Comparison of ENCODE assay signal across 10 mouse cellular contexts in genomic region chr7:112828016-112828695, GRCm38 (mm10).
A peak's percentile ranks its signal among the peaks of the same experiment; 100 is the strongest.
DNase-seq lines count a peak whose midpoint lies in the region; ATAC-seq lines count a peak whose summit lies in the region.
"Had no signal": no experiment of that assay in that cellular context is flagged by ENCODE, and none has a peak within 500 bp of the region (broad histone marks: within the 10 kb centered on the region; RNA-seq: fewer than 3 reads in every experiment).

No protein-coding gene starts in this region.

- H3K4me1 ChIP-seq in hindbrain, embryonic 15.5 days (replicated peaks): peaks cover 50% of the 10 kb centered on the region
- peaks cover 66% of the 10 kb centered on the region for H3K4me1 ChIP-seq in hindbrain, embryonic 13.5 days (replicated peaks)
- H3K4me1 ChIP-seq in kidney, embryonic 14.5 days (ENCODE audit: control insufficient read depth, insufficient read depth, low read length): peaks cover 53% of the 10 kb centered on the region

- 62% methylated on average over 10 of the region's 10 CpGs for WGBS in hindbrain, embryonic 15.5 days
- 62% methylated on average over 10 of the region's 10 CpGs for WGBS in hindbrain, embryonic 13.5 days
- WGBS in kidney, embryonic 14.5 days: 33% methylated on average over 10 of the region's 10 CpGs

- no peaks in the 10 kb centered on the region for H3K36me3 ChIP-seq in hindbrain, embryonic 15.5 days
- H3K36me3 ChIP-seq in hindbrain, embryonic 13.5 days: no peaks in the 10 kb centered on the region
- no peaks in the 10 kb centered on the region for H3K36me3 ChIP-seq in kidney, embryonic 14.5 days (ENCODE audit: control insufficient read depth, insufficient read depth, low read length)

- H3K27me3 ChIP-seq in hindbrain, embryonic 15.5 days: no peaks in the 10 kb centered on the region
- H3K27me3 ChIP-seq in hindbrain, embryonic 13.5 days: no peaks in the 10 kb centered on the region
- no peaks in the 10 kb centered on the region for H3K27me3 ChIP-seq in kidney, embryonic 14.5 days (ENCODE audit: control insufficient read depth, insufficient read depth, low read length)

- H3K4me2 ChIP-seq in hindbrain, embryonic 15.5 days: no peak overlapping the region
- no peak overlapping the region for H3K4me2 ChIP-seq in hindbrain, embryonic 13.5 days
- H3K4me2 ChIP-seq in kidney, embryonic 14.5 days (replicated peaks; ENCODE audit: low read depth, low read length): no peak overlapping the region

- no peak for ATAC-seq in hindbrain, embryonic 15.5 days (ENCODE audit: low FRiP score, low read depth)
- ATAC-seq in hindbrain, embryonic 13.5 days (ENCODE audit: low FRiP score): no peak
- no peak for ATAC-seq in kidney, embryonic 14.5 days (ENCODE audit: low FRiP score, low TSS enrichment)

- H3K27ac ChIP-seq in hindbrain, embryonic 15.5 days (replicated peaks): 0 out of 2 replicates have a peak overlapping the region, but pooled peaks have one; percentile 32
- H3K27ac ChIP-seq in hindbrain, embryonic 13.5 days: no peak overlapping the region
- peak overlapping the region; percentile 56; the same call in 1 of the 2 replicates for H3K27ac ChIP-seq in kidney, embryonic 14.5 days (ENCODE audit: low read depth, low read length)

- no peak overlapping the region for H3K4me3 ChIP-seq in hindbrain, embryonic 15.5 days
- H3K4me3 ChIP-seq in hindbrain, embryonic 13.5 days: no peak overlapping the region
- H3K4me3 ChIP-seq in kidney, embryonic 14.5 days (ENCODE audit: low read length): no peak overlapping the region

- H3K9me3 ChIP-seq in hindbrain, embryonic 15.5 days: no peaks in the 10 kb centered on the region
- no peaks in the 10 kb centered on the region for H3K9me3 ChIP-seq in hindbrain, embryonic 13.5 days
- no peaks in the 10 kb centered on the region for H3K9me3 ChIP-seq in kidney, embryonic 14.5 days (ENCODE audit: control insufficient read depth, low read length)

- peak; percentile 38 for DNase-seq in adrenal gland, postnatal 25 days
- DNase-seq in lung, postnatal 36 days: peak; percentile 73
- DNase-seq in urinary bladder, postnatal 10 days (ENCODE audit: low spot score): no peak
- DNase-seq in frontal cortex, adult 2 months (ENCODE audit: extremely low spot score in 1 of 2, low spot score in 1 of 2): no peak
- no peak for DNase-seq in right cerebral cortex, postnatal 25 days
- DNase-seq: heart, postnatal 10 days; thymus, postnatal 36 days had no signal

- no peak overlapping the region for H3K9ac ChIP-seq in hindbrain, embryonic 15.5 days
- H3K9ac ChIP-seq in hindbrain, embryonic 13.5 days: no peak overlapping the region
- no peak overlapping the region for H3K9ac ChIP-seq in kidney, embryonic 14.5 days (ENCODE audit: low read depth, low read length)

Comparison
In these comparisons a context has a peak if more than half of its experiments do, and no peak if none do; other contexts are left out.
1. DNase-seq: peak in adrenal gland, postnatal 25 days (single experiment) and lung, postnatal 36 days (single experiment); none in urinary bladder, postnatal 10 days (single experiment), frontal cortex, adult 2 months (0 of 2) and right cerebral cortex, postnatal 25 days (single experiment).